Mouse (Mus musculus): ENCODE results near the gene Spcs1.

- no peak for TF ChIP-seq POLR2A (IDR thresholded peaks at IDR 0.05; ENCODE audit: low read depth, low read length)
- no peak for TF ChIP-seq CTCF (conservative IDR thresholded peaks at IDR 0.05; ENCODE audit: insufficient read depth, insufficient read length, low read depth, low read length)
Measured at GRCm38 (mm10) chr14:31016063-31016462, 14.6 kb upstream of the Spcs1 start.
